In genomic region chr13:26657010-26657611, GRCm38 (mm10) we compare ENCODE assay signal across 9 mouse cellular contexts.
A peak's percentile ranks its signal among the peaks of the same experiment; 100 is the strongest.
DNase-seq lines count a peak whose midpoint lies in the region; ATAC-seq and TF ChIP-seq lines count a peak whose summit lies in the region.
"Had no signal": no experiment of that assay in that cellular context is flagged by ENCODE, and none has a peak within 500 bp of the region (broad histone marks: within the 10 kb centered on the region; RNA-seq: fewer than 3 reads in every experiment).

No protein-coding gene starts in this region.

- peak; percentile 97 for ATAC-seq in hindbrain, embryonic 15.5 days (ENCODE audit: low FRiP score, low read depth)
- ATAC-seq in midbrain, postnatal 0 days (ENCODE audit: low FRiP score) = peak; percentile 85
- no peak for ATAC-seq in erythroid progenitor cell, adult 5-6 weeks (replicated peaks; ENCODE audit: low FRiP score, poor library complexity, severe bottlenecking)

- H3K9ac ChIP-seq in hindbrain, embryonic 15.5 days = no peak overlapping the region
- no peak overlapping the region for H3K9ac ChIP-seq in midbrain, postnatal 0 days (replicated peaks; ENCODE audit: low read length, poor library complexity, severe bottlenecking)
- H3K9ac ChIP-seq: stomach, embryonic 15.5 days had no signal

- no peaks in the 10 kb centered on the region for H3K36me3 ChIP-seq in hindbrain, embryonic 15.5 days
- no peaks in the 10 kb centered on the region for H3K36me3 ChIP-seq in midbrain, postnatal 0 days (ENCODE audit: insufficient read depth, low read length)
- H3K36me3 ChIP-seq: stomach, embryonic 15.5 days had no signal

- H3K4me3 ChIP-seq in hindbrain, embryonic 15.5 days = no peak overlapping the region
- no peak overlapping the region for H3K4me3 ChIP-seq in midbrain, postnatal 0 days (ENCODE audit: low read depth, low read length)
- H3K4me3 ChIP-seq: stomach, embryonic 15.5 days had no signal

- no peak overlapping the region for H3K4me2 ChIP-seq in hindbrain, embryonic 15.5 days
- no peak overlapping the region for H3K4me2 ChIP-seq in midbrain, postnatal 0 days (ENCODE audit: low read depth, low read length, poor library complexity, severe bottlenecking)
- H3K4me2 ChIP-seq: stomach, embryonic 15.5 days had no signal

- TF ChIP-seq CTCF in midbrain, postnatal 0 days (IDR thresholded peaks at IDR 0.05) = no peak

- peak overlapping the region; percentile 63 for H3K27ac ChIP-seq in hindbrain, embryonic 15.5 days (replicated peaks)
- H3K27ac ChIP-seq in midbrain, postnatal 0 days (ENCODE audit: low read depth, low read length) = no peak overlapping the region
- H3K27ac ChIP-seq: stomach, embryonic 15.5 days had no signal

- H3K27me3 ChIP-seq in hindbrain, embryonic 15.5 days = no peaks in the 10 kb centered on the region
- H3K27me3 ChIP-seq in midbrain, postnatal 0 days (ENCODE audit: insufficient read depth, low read length) = no peaks in the 10 kb centered on the region
- H3K27me3 ChIP-seq: stomach, embryonic 15.5 days had no signal

- no peaks in the 10 kb centered on the region for H3K9me3 ChIP-seq in hindbrain, embryonic 15.5 days
- H3K9me3 ChIP-seq in midbrain, postnatal 0 days (ENCODE audit: low read length) = no peaks in the 10 kb centered on the region
- H3K9me3 ChIP-seq: stomach, embryonic 15.5 days had no signal

- H3K4me1 ChIP-seq in hindbrain, embryonic 15.5 days (replicated peaks) = 0 out of 2 replicates have a peak, but pooled peaks cover 7% of the 10 kb centered on the region
- H3K4me1 ChIP-seq in midbrain, postnatal 0 days (ENCODE audit: insufficient read depth, low read length) = no peaks in the 10 kb centered on the region
- H3K4me1 ChIP-seq: stomach, embryonic 15.5 days had no signal

- DNase-seq in heart, postnatal 4 days = peak; percentile 30
- no peak for DNase-seq in heart, adult 11 months
- peak; percentile 60 for DNase-seq in embryo, embryonic 10 days (ENCODE audit: low spot score)
- peak; percentile 95 for DNase-seq in midbrain, postnatal 0 days (ENCODE audit: low spot score)
- no peak for DNase-seq in c-Kit-positive CD71-positive TER-119-positive erythroid progenitor cells, embryonic 14.5 days (ENCODE audit: low spot score)
- DNase-seq in thymus, postnatal 25 days = no peak

- 36% methylated on average over 1 of the region's 1 CpGs for WGBS in hindbrain, embryonic 15.5 days
- WGBS in midbrain, postnatal 0 days = 40% methylated on average over 1 of the region's 1 CpGs

Comparison
In these comparisons a context has a peak if more than half of its experiments do, and no peak if none do; other contexts are left out.
1. DNase-seq: peak in heart, postnatal 4 days (single experiment), embryo, embryonic 10 days (single experiment) and midbrain, postnatal 0 days (single experiment); none in heart, adult 11 months (single experiment), c-Kit-positive CD71-positive TER-119-positive erythroid progenitor cells, embryonic 14.5 days (single experiment) and thymus, postnatal 25 days (single experiment).